Mouse (Mus musculus) stomach, postnatal 0 days (tissue): Measurements from ENCODE around the gene Rnf181.

Experiments used
- CTCF ChIP-seq: IDR thresholded peaks from 2 replicates; pipeline ENCODE4 v1.5.1; 2016; ENCODE audit warnings: antibody characterized with exemption, low read depth, mild to moderate bottlenecking, moderate library complexity
- EP300 ChIP-seq: optimal IDR thresholded peaks from 2 replicates; pipeline ENCODE3; 2016; ENCODE audit warnings: antibody characterized with exemption

DNA sequence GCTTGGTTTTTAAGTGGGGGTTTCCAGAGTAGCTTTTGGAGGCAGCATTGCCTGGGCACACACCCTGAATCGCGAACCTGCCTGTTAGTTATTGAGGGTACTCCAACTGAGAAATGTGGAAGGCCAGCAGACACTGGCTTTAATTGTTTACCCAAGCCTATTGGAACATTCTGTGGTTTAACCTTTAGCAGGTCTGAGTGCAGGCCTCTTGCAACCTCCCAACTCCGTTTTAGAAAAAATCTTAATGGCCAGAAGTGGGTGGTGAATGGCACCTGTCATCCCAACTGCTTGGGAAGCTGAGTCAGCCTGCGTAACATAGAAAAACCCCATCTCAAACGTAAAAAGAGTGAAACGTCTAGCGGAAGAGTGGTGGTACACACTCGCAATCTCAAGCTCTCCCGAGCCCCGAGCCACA is 30.1 kb upstream of the Rnf181 start:
- TF ChIP-seq CTCF: no peak
- TF ChIP-seq EP300: no peak
